Mouse (Mus musculus): ENCODE measurements around the gene Rims3.

Gene Rims3

DNA sequence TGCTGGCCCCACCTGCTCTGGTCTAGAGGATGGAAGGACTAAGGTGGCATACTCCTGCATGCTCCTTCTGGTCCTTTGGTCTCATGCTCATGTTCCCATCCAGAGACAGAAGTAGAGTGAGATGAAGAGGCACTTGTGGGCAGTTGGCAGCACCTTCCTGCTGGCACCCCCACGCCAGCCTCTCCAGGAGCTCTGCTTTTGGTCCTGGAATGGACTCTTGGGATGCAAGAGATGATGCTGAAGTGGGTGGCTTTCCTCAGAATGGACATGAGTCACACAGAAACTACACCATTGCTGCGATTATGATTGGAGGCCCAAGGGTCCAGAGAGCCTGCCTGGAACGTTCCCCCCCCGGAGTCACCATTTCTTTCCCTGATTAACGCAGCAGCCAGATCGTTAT is 5.7 kb upstream of the Rims3 start:
- DNase-seq (ENCODE audit: extremely low read depth, insufficient read length, low spot score), result no peak

DNA sequence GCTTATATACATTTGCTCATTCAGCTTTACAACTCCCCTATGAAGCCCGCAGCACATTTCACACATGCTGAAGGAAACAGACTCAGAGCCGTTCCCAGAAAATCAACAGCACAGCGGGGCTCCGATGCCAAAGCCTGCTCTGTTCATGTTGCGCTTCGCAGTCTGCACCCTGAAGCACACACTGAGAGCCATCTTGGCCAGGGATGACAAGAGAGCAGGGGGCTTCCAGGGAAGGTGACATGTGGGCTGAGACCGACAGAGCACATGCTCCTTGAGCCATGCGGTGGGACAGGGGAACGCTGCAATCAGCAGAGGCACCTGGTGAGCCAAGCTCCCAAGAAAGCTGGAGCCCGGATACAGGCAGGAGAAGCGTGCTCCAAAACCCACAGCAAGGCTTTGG is 5.2 kb upstream of the Rims3 start:
- DNase-seq (ENCODE audit: extremely low read depth, insufficient read length, low spot score), result no peak

- peak; percentile 37 for DNase-seq (ENCODE audit: extremely low read depth, insufficient read length, low spot score)
Observed at GRCm38 (mm10) chr4:120850946-120851345, 3.7 kb upstream of the Rims3 start.

DNA sequence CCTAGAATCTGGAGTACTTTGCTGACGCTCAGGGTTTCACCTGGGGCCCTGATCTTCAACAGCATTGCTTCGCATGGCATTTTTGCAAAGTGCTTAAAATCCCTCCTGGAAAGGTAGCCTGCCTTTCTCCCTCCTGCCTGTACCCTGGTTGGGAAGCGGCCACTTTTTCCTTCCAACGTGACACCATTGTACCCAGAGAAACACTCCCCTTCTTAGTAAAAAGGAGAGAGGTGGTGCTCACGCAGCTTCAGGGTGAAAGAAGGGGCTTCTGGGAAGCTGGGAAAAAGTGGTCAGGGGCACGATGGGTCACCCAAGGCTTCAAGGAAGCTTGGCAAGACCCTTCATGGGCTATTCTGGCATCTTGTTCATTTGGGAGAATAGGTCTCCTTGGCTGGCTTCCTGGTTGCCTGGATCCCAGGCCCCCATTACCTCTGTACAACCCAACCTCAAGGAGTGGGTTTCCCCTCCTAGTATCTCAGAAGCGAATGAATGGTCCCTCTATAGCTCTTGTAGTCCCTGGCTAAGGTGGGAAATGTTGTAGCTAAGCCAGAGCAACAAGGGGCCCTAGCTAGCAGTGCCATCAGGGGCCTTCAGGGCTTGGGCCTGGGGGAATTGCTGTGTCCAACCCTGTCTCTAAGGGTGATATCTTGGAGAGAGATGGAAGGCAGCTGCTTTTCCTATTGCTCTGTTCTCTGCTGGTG is 894 bp downstream of the Rims3 start:
- no peak for DNase-seq (ENCODE audit: extremely low read depth, insufficient read length, low spot score)

DNA sequence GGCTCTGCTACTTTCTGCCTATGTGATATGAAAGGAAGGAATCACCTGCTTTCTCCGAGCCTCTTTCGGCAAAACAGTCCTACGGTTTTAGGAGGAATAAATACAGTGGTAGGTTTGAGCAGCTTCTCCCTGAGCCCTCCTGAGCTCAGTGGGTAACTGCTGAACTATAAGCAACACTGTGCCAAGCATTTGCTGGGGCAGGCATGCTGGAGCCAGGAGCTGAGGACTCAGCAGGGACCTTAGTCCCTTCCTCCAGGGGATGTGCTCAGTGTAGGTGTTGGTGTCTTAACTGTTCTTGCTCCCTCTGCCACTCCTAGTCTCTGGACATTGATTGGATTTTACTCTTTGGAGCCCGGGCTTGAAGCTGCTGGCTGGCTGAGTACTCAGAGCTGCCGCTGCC is 1.8 kb downstream of the Rims3 start:
- DNase-seq (ENCODE audit: extremely low read depth, insufficient read length, low spot score), result no peak

DNA sequence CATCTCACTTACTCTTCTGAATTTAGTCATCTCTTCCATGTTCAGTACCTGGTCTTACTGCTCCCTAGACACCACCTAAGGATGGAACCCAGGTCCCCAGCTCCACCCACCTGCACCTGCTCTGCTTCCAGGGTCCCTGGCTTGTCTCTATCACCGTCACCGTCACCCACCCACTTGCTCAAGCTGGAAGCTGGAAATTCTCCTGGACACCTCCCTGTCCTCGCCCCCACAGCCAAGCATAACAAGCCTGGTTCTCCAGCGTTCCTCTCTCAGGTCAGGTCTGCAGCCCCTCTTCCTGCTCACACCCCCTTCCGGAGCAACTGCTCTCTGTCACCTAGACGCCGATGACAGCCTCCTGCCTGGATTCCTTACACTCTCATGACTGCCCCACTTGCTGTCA is 5.2 kb downstream of the Rims3 start:
- no peak for DNase-seq (ENCODE audit: extremely low read depth, insufficient read length, low spot score)

GRCm38 (mm10) chr4:120866211-120866610 is 11.6 kb downstream of the Rims3 start:
- no peak for DNase-seq (ENCODE audit: extremely low read depth, insufficient read length, low spot score)

- DNase-seq (ENCODE audit: extremely low read depth, insufficient read length, low spot score), result no peak
Observed at GRCm38 (mm10) chr4:120868246-120868645, 13.6 kb downstream of the Rims3 start.

DNA sequence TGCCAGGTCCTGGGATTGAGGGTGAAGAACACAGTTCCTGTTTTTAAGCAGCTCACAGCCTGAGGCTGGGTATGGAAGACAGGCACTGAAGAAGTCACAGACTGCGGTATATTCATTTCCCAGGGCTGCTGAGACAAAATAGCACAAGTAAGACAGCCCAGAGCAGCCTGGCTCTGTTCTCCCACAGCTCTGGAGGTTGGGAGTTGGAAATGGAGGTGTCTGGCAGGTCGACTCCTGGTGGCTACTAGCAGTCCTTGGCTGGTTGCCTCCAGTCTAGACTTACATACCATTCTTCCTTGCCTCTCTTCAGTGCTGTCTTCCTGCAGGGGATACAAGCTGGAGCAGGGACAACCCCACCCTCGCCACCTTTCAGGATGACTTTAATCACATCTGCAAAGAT is 14.4 kb downstream of the Rims3 start:
- no peak for DNase-seq (ENCODE audit: extremely low read depth, insufficient read length, low spot score)

DNA sequence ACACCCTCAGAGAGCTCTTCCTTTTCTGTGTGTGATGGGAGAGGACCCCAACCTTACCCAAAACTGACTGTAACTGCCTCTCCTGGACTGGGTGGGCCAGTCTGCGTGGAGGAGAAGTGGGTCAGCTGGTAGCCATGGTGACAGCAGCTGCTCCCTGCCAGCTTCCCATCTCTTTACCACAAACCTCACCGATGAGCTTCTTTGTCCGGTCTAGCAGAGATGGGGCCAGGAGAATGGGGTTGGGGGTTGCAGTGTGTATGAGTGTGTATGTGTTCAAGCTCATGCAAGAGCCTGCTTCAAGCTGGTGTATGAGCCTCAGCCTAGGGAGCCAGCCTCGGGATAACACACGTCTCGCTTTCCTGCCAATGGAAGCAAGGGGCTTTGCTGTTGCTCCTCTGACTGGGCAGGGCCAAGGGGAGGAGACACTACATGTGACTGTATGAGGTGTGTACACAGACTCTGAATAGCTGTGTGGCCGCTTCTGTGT is 15.7 kb downstream of the Rims3 start:
- DNase-seq (ENCODE audit: extremely low read depth, insufficient read length, low spot score), result no peak

- DNase-seq (ENCODE audit: extremely low read depth, insufficient read length, low spot score), result no peak
Observed at GRCm38 (mm10) chr4:120875961-120876360, 21.3 kb downstream of the Rims3 start.

DNA sequence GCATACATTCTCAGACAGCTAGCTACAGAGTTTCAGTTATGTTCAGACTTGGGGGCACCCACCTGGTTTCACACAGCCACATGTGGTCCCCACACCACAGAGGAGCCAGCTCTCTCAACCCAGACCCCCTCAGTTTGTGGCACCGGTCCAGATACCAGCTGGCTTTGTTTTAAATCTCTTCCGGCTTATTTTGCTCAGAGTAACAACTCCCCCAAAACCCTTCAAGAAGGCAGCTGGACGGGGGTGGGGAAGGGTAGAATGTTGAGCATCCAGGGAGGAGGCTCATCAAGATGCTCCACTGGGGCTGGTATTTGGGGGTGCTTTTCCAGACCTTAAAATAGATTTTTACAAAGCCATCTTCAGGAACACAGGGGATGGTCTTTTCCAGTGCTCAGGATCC is 24.1 kb downstream of the Rims3 start:
- no peak for DNase-seq (ENCODE audit: extremely low read depth, insufficient read length, low spot score)

GRCm38 (mm10) chr4:120879386-120879785 is 24.8 kb downstream of the Rims3 start:
- DNase-seq (ENCODE audit: extremely low read depth, insufficient read length, low spot score), result no peak

- DNase-seq (ENCODE audit: extremely low read depth, insufficient read length, low spot score), result no peak
Observed at GRCm38 (mm10) chr4:120880731-120881432, 26.3 kb downstream of the Rims3 start.

- DNase-seq (ENCODE audit: extremely low read depth, insufficient read length, low spot score), result no peak
Observed at GRCm38 (mm10) chr4:120882002-120882625, 27.5 kb downstream of the Rims3 start.

GRCm38 (mm10) chr4:120885208-120886120 is 30.8 kb downstream of the Rims3 start:
- DNase-seq (ENCODE audit: extremely low read depth, insufficient read length, low spot score), result no peak

DNA sequence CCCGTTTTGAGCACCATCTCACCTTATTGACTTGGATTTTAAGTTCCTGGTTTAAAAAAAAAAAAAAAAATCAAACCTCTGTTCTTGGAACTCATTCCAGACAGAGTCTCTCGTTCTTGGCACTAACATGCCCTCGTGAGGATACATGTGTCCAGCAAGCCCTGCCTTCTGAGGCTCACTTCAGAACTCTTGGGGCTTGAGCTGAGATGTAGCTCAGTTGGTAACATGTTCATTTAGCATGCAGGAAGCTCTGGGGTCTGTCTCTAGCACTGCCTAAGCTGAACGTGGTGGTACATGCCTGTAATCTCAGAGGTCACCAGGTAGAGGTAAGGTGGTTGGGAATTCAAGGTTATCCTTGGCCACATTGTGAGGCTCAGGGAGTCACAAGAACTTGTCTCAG is 31.5 kb downstream of the Rims3 start:
- DNase-seq (ENCODE audit: extremely low read depth, insufficient read length, low spot score), result no peak

DNA sequence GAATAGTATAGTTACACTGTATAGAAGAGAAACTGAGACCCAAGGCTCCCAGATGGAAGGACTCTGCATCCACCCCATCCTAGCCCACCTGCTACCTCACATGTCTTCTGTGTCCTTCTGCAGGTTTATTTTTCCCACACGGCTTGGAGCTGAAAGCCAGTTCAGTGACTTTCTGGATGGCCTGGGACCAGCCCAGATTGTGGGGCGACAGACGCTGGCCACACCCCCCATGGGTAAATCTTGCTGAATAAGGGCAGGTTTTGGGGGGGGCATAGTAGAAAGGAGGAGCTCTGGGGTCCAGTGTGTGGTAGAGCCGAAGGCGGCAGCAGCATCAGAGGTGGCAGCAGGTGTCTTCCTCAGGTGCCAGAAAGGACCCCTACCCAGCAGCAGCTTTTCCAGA is 32.2 kb downstream of the Rims3 start:
- DNase-seq (ENCODE audit: extremely low read depth, insufficient read length, low spot score), result no peak

- DNase-seq (ENCODE audit: extremely low read depth, insufficient read length, low spot score), result no peak
Observed at GRCm38 (mm10) chr4:120887381-120888112, 32.9 kb downstream of the Rims3 start.

DNA sequence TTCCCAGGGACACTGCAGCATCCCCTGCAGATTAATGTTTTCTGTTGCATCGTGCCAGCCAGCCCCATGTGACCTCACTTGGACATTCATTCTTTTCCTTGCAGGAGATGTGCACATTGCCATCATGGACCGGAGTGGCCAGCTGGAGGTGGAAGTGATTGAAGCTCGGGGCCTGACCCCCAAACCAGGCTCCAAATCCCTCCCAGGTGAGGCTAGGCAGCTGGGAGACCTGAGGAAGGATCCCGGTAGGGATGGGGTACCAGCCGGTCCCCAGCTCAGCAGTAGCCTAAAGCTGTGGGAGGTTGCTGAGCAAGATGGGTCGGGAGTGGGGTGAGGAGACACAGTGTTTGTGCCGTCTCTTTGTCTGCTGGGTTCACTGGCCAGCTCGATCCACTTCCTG is 34.3 kb downstream of the Rims3 start:
- DNase-seq (ENCODE audit: extremely low read depth, insufficient read length, low spot score), result peak; percentile 31
